Mouse (Mus musculus): ENCODE measurements around the gene Vac14. TPM values are rescaled to one million over a fixed set of nuclear protein-coding genes. Genes with fewer than 3 reads are reported as not detected.

The Vac14 gene
- total RNA-seq, 1 experiment = 33.1 TPM

GRCm38 (mm10) chr8:110721606-110722413, 103.4 kb downstream of the Vac14 start:
- Histone ChIP-seq H3K9me3 (ENCODE audit: control insufficient read depth, insufficient read depth, low read depth, low read length) (no peaks in the 10 kb centered on the region), H3K27ac (ENCODE audit: insufficient read depth, low read depth, low read length, poor library complexity, severe bottlenecking) (no peak overlapping the region), H3K4me1 (ENCODE audit: control insufficient read depth in 2 of 2, insufficient read depth in 2 of 2, low read length in 2 of 2, poor library complexity in 1 of 2) (peaks cover 2 to 6% of the 10 kb centered on the region in 2 experiments; a peak in 1 of 4 replicates), H3K9ac (ENCODE audit: insufficient read depth, low read depth, low read length, poor library complexity, severe bottlenecking) (peak overlapping the region; percentile 84), H3K36me3 (ENCODE audit: control insufficient read depth, insufficient read depth, low read length, poor library complexity, severe bottlenecking) (no peaks in the 10 kb centered on the region; the same call in 1 of the 2 replicates), H3K4me3 (ENCODE audit: insufficient read depth in 1 of 2, low read depth in 1 of 2, low read length in 2 of 2, poor library complexity in 1 of 2, severe bottlenecking in 1 of 2) (peak overlapping the region; percentile 83 to 93)
- TF ChIP-seq ZNF384 (IDR thresholded peaks at IDR 0.05; ENCODE audit: low read depth, low read length) (no peak), ZC3H11A (IDR thresholded peaks at IDR 0.05; ENCODE audit: borderline replicate concordance, low read depth, low read length) (no peak), HCFC1 (IDR thresholded peaks at IDR 0.05; ENCODE audit: borderline replicate concordance, insufficient read depth, low read length) (no peak), MAFK (IDR thresholded peaks at IDR 0.05; ENCODE audit: insufficient read depth, low read depth, low read length) (no peak), CHD2 (IDR thresholded peaks at IDR 0.05; ENCODE audit: low read depth, low read length) (no peak)
- in situ Hi-C loops (cut with MboI; ENCODE audit: low sequenced_read_pairs in 2 of 2, unreplicated experiment in 2 of 2) = no loop called here
- no peak for DNase-seq (ENCODE audit: low read depth, low spot score)

- Histone ChIP-seq H3K27ac (ENCODE audit: insufficient read depth, low read depth, low read length, poor library complexity, severe bottlenecking) (no peak overlapping the region), H3K36me3 (ENCODE audit: control insufficient read depth, insufficient read depth, low read length, poor library complexity, severe bottlenecking) (no peaks in the 10 kb centered on the region; the same call in 1 of the 2 replicates), H3K4me3 (ENCODE audit: insufficient read depth in 1 of 2, low read depth in 1 of 2, low read length in 2 of 2, poor library complexity in 1 of 2, severe bottlenecking in 1 of 2) (peak overlapping the region; percentile 83 to 93; a peak in 2 of 4 replicates), H3K9me3 (ENCODE audit: control insufficient read depth, insufficient read depth, low read depth, low read length) (no peaks in the 10 kb centered on the region), H3K4me1 (ENCODE audit: control insufficient read depth in 2 of 2, insufficient read depth in 2 of 2, low read length in 2 of 2, poor library complexity in 1 of 2) (peaks cover 2 to 9% of the 10 kb centered on the region in 2 experiments; a peak in 1 of 4 replicates), H3K9ac (ENCODE audit: insufficient read depth, low read depth, low read length, poor library complexity, severe bottlenecking) (no peak overlapping the region)
- TF ChIP-seq MAFK (IDR thresholded peaks at IDR 0.05; ENCODE audit: insufficient read depth, low read depth, low read length) (no peak), CHD2 (IDR thresholded peaks at IDR 0.05; ENCODE audit: low read depth, low read length) (no peak), ZC3H11A (IDR thresholded peaks at IDR 0.05; ENCODE audit: borderline replicate concordance, low read depth, low read length) (no peak), HCFC1 (IDR thresholded peaks at IDR 0.05; ENCODE audit: borderline replicate concordance, insufficient read depth, low read length) (no peak), ZNF384 (IDR thresholded peaks at IDR 0.05; ENCODE audit: low read depth, low read length) (no peak)
- in situ Hi-C loops (cut with MboI; ENCODE audit: low sequenced_read_pairs in 2 of 2, unreplicated experiment in 2 of 2) = no loop called here
- no peak for DNase-seq (ENCODE audit: low read depth, low spot score)
These were observed 104.1 kb downstream of the Vac14 start for GRCm38 (mm10) chr8:110722414-110723011.

- Histone ChIP-seq H3K4me1 (ENCODE audit: control insufficient read depth in 2 of 2, insufficient read depth in 2 of 2, low read length in 2 of 2, poor library complexity in 1 of 2) (peaks cover 2 to 9% of the 10 kb centered on the region in 2 experiments; a peak in 1 of 4 replicates), H3K9ac (ENCODE audit: insufficient read depth, low read depth, low read length, poor library complexity, severe bottlenecking) (no peak overlapping the region), H3K9me3 (ENCODE audit: control insufficient read depth, insufficient read depth, low read depth, low read length) (no peaks in the 10 kb centered on the region), H3K36me3 (ENCODE audit: control insufficient read depth, insufficient read depth, low read length, poor library complexity, severe bottlenecking) (peaks cover 10% of the 10 kb centered on the region; the same call in 1 of the 2 replicates), H3K27ac (ENCODE audit: insufficient read depth, low read depth, low read length, poor library complexity, severe bottlenecking) (no peak overlapping the region), H3K4me3 (ENCODE audit: insufficient read depth in 1 of 2, low read depth in 1 of 2, low read length in 2 of 2, poor library complexity in 1 of 2, severe bottlenecking in 1 of 2) (no peak overlapping the region)
- no peak for TF ChIP-seq MAFK (IDR thresholded peaks at IDR 0.05; ENCODE audit: insufficient read depth, low read depth, low read length)
- TF ChIP-seq HCFC1 (IDR thresholded peaks at IDR 0.05; ENCODE audit: borderline replicate concordance, insufficient read depth, low read length) = no peak
- TF ChIP-seq ZC3H11A (IDR thresholded peaks at IDR 0.05; ENCODE audit: borderline replicate concordance, low read depth, low read length) = no peak
- TF ChIP-seq ZNF384 (IDR thresholded peaks at IDR 0.05; ENCODE audit: low read depth, low read length) = no peak
- no peak for TF ChIP-seq CHD2 (IDR thresholded peaks at IDR 0.05; ENCODE audit: low read depth, low read length)
- in situ Hi-C loops (cut with MboI; ENCODE audit: low sequenced_read_pairs in 2 of 2, unreplicated experiment in 2 of 2) = no loop called here
- no peak for DNase-seq (ENCODE audit: low read depth, low spot score)
These were observed 106.1 kb downstream of the Vac14 start for GRCm38 (mm10) chr8:110724493-110724892.

GRCm38 (mm10) chr8:110725084-110725838, 106.9 kb downstream of the Vac14 start:
- DNase-seq (ENCODE audit: low read depth, low spot score) = no peak
- Histone ChIP-seq H3K9me3 (ENCODE audit: control insufficient read depth, insufficient read depth, low read depth, low read length) (no peaks in the 10 kb centered on the region), H3K27ac (ENCODE audit: insufficient read depth, low read depth, low read length, poor library complexity, severe bottlenecking) (no peak overlapping the region), H3K4me3 (ENCODE audit: insufficient read depth in 1 of 2, low read depth in 1 of 2, low read length in 2 of 2, poor library complexity in 1 of 2, severe bottlenecking in 1 of 2) (no peak overlapping the region), H3K36me3 (ENCODE audit: control insufficient read depth, insufficient read depth, low read length, poor library complexity, severe bottlenecking) (peaks cover 15% of the 10 kb centered on the region; the same call in 1 of the 2 replicates), H3K4me1 (ENCODE audit: control insufficient read depth in 2 of 2, insufficient read depth in 2 of 2, low read length in 2 of 2, poor library complexity in 1 of 2) (peaks cover 2 to 8% of the 10 kb centered on the region in 2 experiments; a peak in 1 of 4 replicates), H3K9ac (ENCODE audit: insufficient read depth, low read depth, low read length, poor library complexity, severe bottlenecking) (no peak overlapping the region)
- in situ Hi-C loops (cut with MboI; ENCODE audit: low sequenced_read_pairs in 2 of 2, unreplicated experiment in 2 of 2) = no loop called here
- TF ChIP-seq HCFC1 (IDR thresholded peaks at IDR 0.05; ENCODE audit: borderline replicate concordance, insufficient read depth, low read length) (no peak), MAFK (IDR thresholded peaks at IDR 0.05; ENCODE audit: insufficient read depth, low read depth, low read length) (no peak), ZC3H11A (IDR thresholded peaks at IDR 0.05; ENCODE audit: borderline replicate concordance, low read depth, low read length) (no peak), CHD2 (IDR thresholded peaks at IDR 0.05; ENCODE audit: low read depth, low read length) (no peak), ZNF384 (IDR thresholded peaks at IDR 0.05; ENCODE audit: low read depth, low read length) (no peak)
